Comparison of ENCODE assay signal across 9 mouse cellular contexts in the genomic region with DNA sequence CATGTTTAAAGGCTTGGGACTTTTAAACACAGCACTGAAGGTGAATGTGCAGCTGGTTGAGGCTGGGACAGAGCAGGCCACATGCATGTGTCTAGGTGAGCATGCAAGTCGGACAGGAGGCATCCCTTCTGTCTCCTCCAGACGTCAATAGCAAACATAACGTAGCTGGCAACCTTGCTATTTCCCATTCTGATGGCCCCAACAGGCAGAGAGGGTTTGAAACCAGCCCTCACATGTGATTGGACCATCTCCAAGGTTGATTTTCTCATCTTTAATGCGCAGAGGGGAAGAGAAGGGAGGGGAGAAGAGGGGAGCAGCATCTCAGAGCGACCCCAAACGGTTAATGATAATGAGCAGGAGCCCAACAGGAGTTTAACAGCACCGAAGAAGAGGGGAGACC.
DNase-seq lines count a peak whose midpoint lies in the region; ATAC-seq and TF ChIP-seq lines count a peak whose summit lies in the region.
"Had no signal": no experiment of that assay in that cellular context is flagged by ENCODE, and none has a peak within 500 bp of the region (broad histone marks: within the 10 kb centered on the region; RNA-seq: fewer than 3 reads in every experiment).

No protein-coding gene starts in this region.

- no peaks in the 10 kb centered on the region for H3K27me3 ChIP-seq in heart, embryonic 10.5 days (ENCODE audit: insufficient read depth, poor library complexity, severe bottlenecking)
- no peaks in the 10 kb centered on the region for H3K27me3 ChIP-seq in heart, adult 2 months (ENCODE audit: control insufficient read depth, insufficient read depth, low read length)
- no peaks in the 10 kb centered on the region for H3K27me3 ChIP-seq in hindbrain, embryonic 10.5 days (ENCODE audit: insufficient read depth, poor library complexity, severe bottlenecking)
- H3K27me3 ChIP-seq in midbrain, embryonic 11.5 days (ENCODE audit: control insufficient read depth, insufficient read depth, low read length): no peaks in the 10 kb centered on the region

- 15% methylated on average over 7 of the region's 7 CpGs for WGBS in heart, embryonic 10.5 days
- WGBS in heart, adult 2 months: 43% methylated on average over 7 of the region's 7 CpGs
- WGBS in hindbrain, embryonic 10.5 days: 5% methylated on average over 7 of the region's 7 CpGs
- 5% methylated on average over 7 of the region's 7 CpGs for WGBS in midbrain, embryonic 11.5 days

- peak overlapping the region; percentile 80; the same call in 1 of the 2 replicates for H3K27ac ChIP-seq in heart, embryonic 10.5 days
- H3K27ac ChIP-seq in heart, adult 2 months: no peak overlapping the region
- peak overlapping the region; percentile 94 for H3K27ac ChIP-seq in hindbrain, embryonic 10.5 days
- peak overlapping the region; percentile 90 for H3K27ac ChIP-seq in midbrain, embryonic 11.5 days (ENCODE audit: low read depth, low read length)

- ATAC-seq in midbrain, embryonic 11.5 days (ENCODE audit: low FRiP score): no peak
- no peak for ATAC-seq in cerebellum, adult (ENCODE audit: insufficient number of reproducible peaks, low FRiP score, low TSS enrichment)

- no peak overlapping the region; the same call in 1 of the 2 replicates for H3K4me3 ChIP-seq in heart, embryonic 10.5 days
- H3K4me3 ChIP-seq in heart, adult 2 months: no peak overlapping the region
- H3K4me3 ChIP-seq in hindbrain, embryonic 10.5 days: peak overlapping the region; percentile 36; the same call in 1 of the 2 replicates
- H3K4me3 ChIP-seq in midbrain, embryonic 11.5 days (ENCODE audit: low read depth, low read length): no peak overlapping the region

- TF ChIP-seq CTCF in heart, adult 2 months (IDR thresholded peaks at IDR 0.05): no peak

- no peak for TF ChIP-seq POLR2A in heart, adult 2 months (IDR thresholded peaks at IDR 0.05; ENCODE audit: insufficient read depth, low read depth, low read length)

- intact Hi-C loops in heart, adult 2 months (cut with DNase I): no loop called here

- H3K4me1 ChIP-seq in heart, embryonic 10.5 days: peaks cover 72% of the 10 kb centered on the region
- H3K4me1 ChIP-seq in heart, adult 2 months (ENCODE audit: control insufficient read depth, insufficient read depth, low read length): peaks cover 3% of the 10 kb centered on the region
- peaks cover 87% of the 10 kb centered on the region for H3K4me1 ChIP-seq in hindbrain, embryonic 10.5 days (replicated peaks)
- peaks cover 77% of the 10 kb centered on the region for H3K4me1 ChIP-seq in midbrain, embryonic 11.5 days (ENCODE audit: control insufficient read depth, insufficient read depth, low read length)

- no peak for TF ChIP-seq EP300 in heart, adult 2 months (IDR thresholded peaks at IDR 0.05; ENCODE audit: insufficient read depth, low read depth, low read length)

- peak overlapping the region; percentile 14; the same call in 1 of the 2 replicates for H3K4me2 ChIP-seq in midbrain, embryonic 11.5 days

- H3K79me2 ChIP-seq in heart, adult 2 months (replicated peaks; ENCODE audit: control insufficient read depth, insufficient read depth, low read length): no peaks in the 10 kb centered on the region

- no peaks in the 10 kb centered on the region for H3K9me3 ChIP-seq in heart, embryonic 10.5 days
- no peaks in the 10 kb centered on the region for H3K9me3 ChIP-seq in hindbrain, embryonic 10.5 days
- no peaks in the 10 kb centered on the region for H3K9me3 ChIP-seq in midbrain, embryonic 11.5 days (ENCODE audit: control insufficient read depth, low read length)

- H3K9ac ChIP-seq in heart, adult 2 months (ENCODE audit: low read depth, low read length): no peak overlapping the region
- 0 out of 2 replicates have a peak overlapping the region, but pooled peaks have one; percentile 27 for H3K9ac ChIP-seq in midbrain, embryonic 11.5 days (ENCODE audit: low read length)

- no peak for DNase-seq in heart, embryonic 10.5 days (ENCODE audit: low spot score)
- no peak for DNase-seq in heart, adult 2 months
- DNase-seq in MN1 (ENCODE audit: low spot score): peak; percentile 32
- peak; percentile 34 for DNase-seq in hindbrain, embryonic 10.5 days (ENCODE audit: low spot score)
- DNase-seq in midbrain, embryonic 11.5 days (ENCODE audit: low spot score, missing footprints): no peak
- no peak for DNase-seq in cerebellum, adult 11 months
- DNase-seq in layer of hippocampus, postnatal 10 days (ENCODE audit: low spot score in 2 of 2): no peak
- DNase-seq: gastrocnemius, postnatal 14 days had no signal

- no peaks in the 10 kb centered on the region for H3K36me3 ChIP-seq in heart, embryonic 10.5 days
- H3K36me3 ChIP-seq in heart, adult 2 months (ENCODE audit: control insufficient read depth, insufficient read depth, low read length): no peaks in the 10 kb centered on the region
- peaks cover 15% of the 10 kb centered on the region for H3K36me3 ChIP-seq in hindbrain, embryonic 10.5 days
- no peaks in the 10 kb centered on the region for H3K36me3 ChIP-seq in midbrain, embryonic 11.5 days (ENCODE audit: control insufficient read depth, insufficient read depth, low read length)

Comparison
In these comparisons a context has a peak if more than half of its experiments do, and no peak if none do; other contexts are left out.
1. DNase-seq: peak in MN1 (single experiment) and hindbrain, embryonic 10.5 days (single experiment); none in heart, embryonic 10.5 days (single experiment), heart, adult 2 months (0 of 2), midbrain, embryonic 11.5 days (single experiment), cerebellum, adult 11 months (single experiment) and layer of hippocampus, postnatal 10 days (0 of 2).